Mouse (Mus musculus) lung, postnatal 10 days (tissue): ENCODE measurements around the gene Gtf3c6.

Experiments
- DNase-seq: peaks from one replicate; pipeline ENCODE4 v3.0.0; 2021

The Gtf3c6 gene

GRCm38 (mm10) chr10:40257414-40258255, at the start of gene Gtf3c6:
TSS of gene Gtf3c6 (minus strand) at chr10:40258108.
- DNase-seq = peak; percentile 96

- no peak for DNase-seq
Observed at GRCm38 (mm10) chr10:40305989-40306388, 48.1 kb upstream of the Gtf3c6 start.

GRCm38 (mm10) chr10:40302140-40302985, 44.5 kb upstream of the Gtf3c6 start, which contains the start of gene Amd1:
TSS of gene Amd1 (minus strand) at chr10:40302186.
- DNase-seq = peak; percentile 100

GRCm38 (mm10) chr10:40301181-40302075, 43.5 kb upstream of the Gtf3c6 start:
- peak; percentile 34 for DNase-seq

- DNase-seq = peak; percentile 88
Observed at GRCm38 (mm10) chr10:40300648-40301171, 42.8 kb upstream of the Gtf3c6 start.

GRCm38 (mm10) chr10:40292640-40293039, 34.7 kb upstream of the Gtf3c6 start:
- DNase-seq = no peak

- no peak for DNase-seq
Observed at GRCm38 (mm10) chr10:40286767-40287166, 28.9 kb upstream of the Gtf3c6 start.

- DNase-seq = no peak
Observed at GRCm38 (mm10) chr10:40285571-40285970, 27.7 kb upstream of the Gtf3c6 start.

- no peak for DNase-seq
Observed at GRCm38 (mm10) chr10:40284997-40285396, 27.1 kb upstream of the Gtf3c6 start.

- no peak for DNase-seq
Observed at GRCm38 (mm10) chr10:40284179-40284831, 26.4 kb upstream of the Gtf3c6 start.

GRCm38 (mm10) chr10:40283636-40284035, 25.7 kb upstream of the Gtf3c6 start:
- DNase-seq = no peak

GRCm38 (mm10) chr10:40281565-40281964, 23.7 kb upstream of the Gtf3c6 start:
- DNase-seq = no peak

- no peak for DNase-seq
Observed at GRCm38 (mm10) chr10:40278317-40278716, 20.4 kb upstream of the Gtf3c6 start.

- DNase-seq = no peak
Observed at GRCm38 (mm10) chr10:40275991-40276390, 18.1 kb upstream of the Gtf3c6 start.

GRCm38 (mm10) chr10:40273938-40274337, 16.0 kb upstream of the Gtf3c6 start:
- no peak for DNase-seq

- DNase-seq = no peak
Observed at GRCm38 (mm10) chr10:40271216-40271615, 13.3 kb upstream of the Gtf3c6 start.

- no peak for DNase-seq
Observed at GRCm38 (mm10) chr10:40264920-40265319, 7.0 kb upstream of the Gtf3c6 start.

GRCm38 (mm10) chr10:40263691-40264090, 5.8 kb upstream of the Gtf3c6 start:
- DNase-seq = no peak

- no peak for DNase-seq
Observed at GRCm38 (mm10) chr10:40262200-40262599, 4.3 kb upstream of the Gtf3c6 start.

- DNase-seq = no peak
Observed at GRCm38 (mm10) chr10:40260305-40260704, 2.4 kb upstream of the Gtf3c6 start.

- DNase-seq = no peak
Observed at GRCm38 (mm10) chr10:40259542-40259941, 1.6 kb upstream of the Gtf3c6 start.

- DNase-seq = peak; percentile 73
Observed at GRCm38 (mm10) chr10:40258976-40259375, 1.1 kb upstream of the Gtf3c6 start.
